8 mouse cellular contexts compared by ENCODE assay signal in the genomic region with DNA sequence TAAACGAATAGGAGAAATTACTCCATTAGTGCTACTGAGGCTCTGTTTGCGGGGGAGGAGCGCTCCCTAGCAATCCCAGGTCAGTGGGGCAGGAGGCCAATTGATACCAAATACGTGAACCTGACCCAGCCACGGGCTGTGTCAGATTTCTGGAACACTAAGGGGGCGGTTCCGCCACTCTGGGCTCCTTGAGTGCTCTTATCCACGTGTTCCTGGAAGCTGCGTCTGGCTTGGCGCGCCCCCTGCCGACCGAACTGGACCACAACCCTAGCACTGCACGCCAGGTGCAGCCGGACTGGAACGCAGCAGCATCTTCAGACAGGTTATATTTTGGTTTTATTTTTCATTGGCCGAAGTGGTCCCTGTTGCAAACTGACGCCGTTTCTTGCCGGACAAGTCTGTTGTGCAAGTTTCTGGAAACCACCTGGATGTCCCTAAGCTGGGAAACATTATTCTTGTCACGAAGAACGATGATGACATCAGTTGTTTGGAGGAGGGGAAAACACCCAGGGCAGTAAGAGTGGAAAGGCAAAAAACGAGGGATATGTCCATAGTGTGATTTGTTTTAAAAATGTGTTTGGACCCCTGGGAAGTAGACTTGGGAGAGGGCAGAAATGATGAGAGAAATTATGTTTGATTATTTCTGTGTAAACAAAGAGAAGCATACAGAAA. TPM values are rescaled to one million over a fixed set of nuclear protein-coding genes. Genes with fewer than 3 reads are reported as not detected.
DNase-seq lines count a peak whose midpoint lies in the region; ATAC-seq lines count a peak whose summit lies in the region.

No protein-coding gene starts in this region.

- DNase-seq in WW6 (ENCODE audit: low read depth, low spot score), result peak; percentile 54
- DNase-seq in cerebellum, postnatal 36 days, result peak; percentile 70 to 72
- DNase-seq in gastrocnemius, adult 18-20 months (ENCODE audit: low spot score), result peak; percentile 79
- DNase-seq in left cerebral cortex, adult 11 months (ENCODE audit: low spot score), result peak; percentile 75
- peak; percentile 90 for DNase-seq in lung, postnatal 36 days
- peak; percentile 57 for DNase-seq in retina, postnatal 7 days (ENCODE audit: low read depth, low spot score)
- DNase-seq in urinary bladder, adult 18-20 months (ENCODE audit: low spot score in 2 of 2), result peak; percentile 72 to 76

- H3K27me3 ChIP-seq in hindbrain, embryonic 15.5 days, result no peaks in the 10 kb centered on the region

- ATAC-seq in hindbrain, embryonic 15.5 days (ENCODE audit: low FRiP score, low read depth), result peak; percentile 94

- H3K9ac ChIP-seq in hindbrain, embryonic 15.5 days, result no peak overlapping the region

- no peak overlapping the region for H3K27ac ChIP-seq in hindbrain, embryonic 15.5 days (replicated peaks)

- no peaks in the 10 kb centered on the region for H3K9me3 ChIP-seq in hindbrain, embryonic 15.5 days

- peak overlapping the region; percentile 22 for H3K4me3 ChIP-seq in hindbrain, embryonic 15.5 days

- H3K4me1 ChIP-seq in hindbrain, embryonic 15.5 days (replicated peaks), result peaks cover 9% of the 10 kb centered on the region

- peak overlapping the region; percentile 51 for H3K4me2 ChIP-seq in hindbrain, embryonic 15.5 days

- WGBS in hindbrain, embryonic 15.5 days, result 14% methylated on average over 23 of the region's 23 CpGs

- no peaks in the 10 kb centered on the region for H3K36me3 ChIP-seq in hindbrain, embryonic 15.5 days

RNA-seq across cellular contexts. Expression of a gene that starts 1.6 kb away (rescaled TPM):
- total RNA-seq in gastrocnemius, adult 18-20 months (2021), result under 1 TPM; 0.09 to 0.14 TPM
- polyA plus RNA-seq in hindbrain, embryonic 15.5 days (2015; fragmentation: Nextera tagmentation; extraction: Ambion mirVana), result 0.56 and 1.2 TPM in 2 replicates
